Mouse (Mus musculus): ENCODE data around the gene Maz.

GRCm38 (mm10) chr7:127016081-127016480, 10.8 kb downstream of the Maz start:
- TF ChIP-seq CTCF (IDR thresholded peaks at IDR 0.05; ENCODE audit: extremely low read depth, insufficient read depth, low read length) (no peak), POLR2A (IDR thresholded peaks at IDR 0.05; ENCODE audit: extremely low read depth, insufficient read depth, low read length) (no peak)

Measured in cortical plate, adult 2 months (tissue).